Mouse (Mus musculus) macrophage (primary cell): ENCODE measurements around the gene Tfap2d. TPM values are rescaled to one million over a fixed set of nuclear protein-coding genes. Genes with fewer than 3 reads are reported as not detected.

Source experiments
- H3K27ac ChIP-seq: fragments of 350-480 bp; formaldehyde crosslinking; 2 replicates; pipeline ENCODE4 v1.9.0; 2021
- H3K36me3 ChIP-seq: fragments of 350-480 bp; formaldehyde crosslinking; 2 replicates; pipeline ENCODE4 v1.9.0; 2021; ENCODE audit errors: inconsistent target
- H3K4me3 ChIP-seq: fragments of 350-480 bp; formaldehyde crosslinking; 2 replicates; pipeline ENCODE4 v1.9.0; 2021; ENCODE audit errors: inconsistent target
- H3K79me2 ChIP-seq: fragments of 350-480 bp; formaldehyde crosslinking; 2 replicates; pipeline ENCODE4 v1.9.0; 2021; ENCODE audit errors: inconsistent target
- WGBS: methylation state at CpG from one replicate; pipeline ENCODE4 v1.1.7; 2026; ENCODE audit warnings: inconsistent platforms; ENCODE audit not compliant: missing documents; 5-methylcytosine and 5-hydroxymethylcytosine counted together
- polyA plus RNA-seq: library from polyadenylated mRNA; stranded (reverse); fragments of 250-400 nt; gene quantifications from 3 replicates; pipeline ENCODE4 v1.2.4, GENCODE M21; 2018; ENCODE audit warnings: inconsistent platforms
- total RNA-seq, 78 experiments: library from RNA; depleted of rRNA; stranded (reverse); fragments of 250-400 nt; gene quantifications; 1 replicate in 9 of 78; 2 replicates in 24 of 78; 3 replicates in 43 of 78; 4 replicates in 2 of 78; pipeline ENCODE4 v1.2.4; 2018; ENCODE audit warnings: inconsistent platforms in 56 of 78

Gene Tfap2d
- total RNA-seq (2018; cell fraction: chromatin; rRNA removed) = not detected
- not detected for total RNA-seq (2018; cell fraction: cytosol; rRNA removed)
- total RNA-seq (2018; cell fraction: nucleus; rRNA removed) = not detected
- polyA plus RNA-seq = not detected in 3 replicates

DNA sequence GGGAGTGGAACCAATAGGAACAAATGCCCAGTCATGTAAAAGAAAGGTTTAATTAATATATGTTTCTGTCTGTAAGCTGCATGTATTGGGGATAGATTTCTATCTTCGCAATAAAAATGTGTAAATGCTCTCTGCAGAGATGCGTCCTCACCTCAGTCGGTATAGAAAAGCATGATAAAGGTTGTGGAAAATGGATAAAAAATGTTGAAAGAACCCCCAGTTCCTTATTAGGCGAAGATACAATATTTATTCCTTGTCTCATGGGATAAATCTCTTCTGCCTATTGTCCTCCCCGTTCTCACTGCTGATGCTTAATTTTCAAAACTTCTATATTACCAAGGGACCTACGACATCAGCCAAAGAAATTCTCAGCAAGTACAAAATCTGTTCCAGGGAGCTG is at the start of gene Tfap2d:
Gene Tfap2d (plus strand): TSS at position 392 of the 400 bp plus-strand sequence.
- Histone ChIP-seq H3K79me2 (no peaks in the 10 kb centered on the region), H3K27ac (no peak within 1 kb of the TSS)
- WGBS = 11% methylated on average over 6 of the region's 6 CpGs

DNA sequence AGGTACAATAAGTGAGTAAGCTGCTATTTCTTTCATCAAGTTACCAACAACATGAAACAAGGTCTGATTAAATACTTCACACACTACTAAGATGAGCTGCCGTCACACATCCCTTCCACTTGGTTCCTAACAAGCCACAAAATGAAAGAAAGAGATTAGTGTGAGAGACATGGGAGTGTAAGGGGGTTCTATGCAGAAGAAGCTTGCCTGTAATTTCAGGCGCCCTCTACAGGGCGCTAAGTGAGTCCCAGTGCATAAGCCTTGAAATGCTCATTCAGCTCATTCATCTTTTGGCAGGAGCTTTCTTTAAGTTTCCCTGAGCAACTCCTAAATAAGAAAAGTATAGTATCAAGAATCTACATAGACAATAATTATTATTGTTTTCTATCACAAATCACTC is 46.5 kb upstream of the Tfap2d start:
- no peak overlapping the region for H3K27ac ChIP-seq
- no peak overlapping the region for H3K4me3 ChIP-seq
- H3K36me3 ChIP-seq = no peaks in the 10 kb centered on the region
- no peaks in the 10 kb centered on the region for H3K79me2 ChIP-seq
- WGBS = 41% methylated on average over 3 of the region's 3 CpGs

More for the DNA sequence above, at the start of gene Tfap2d:
- no peak within 1 kb of the TSS for H3K4me3 ChIP-seq
- no peaks in the 10 kb centered on the region for H3K36me3 ChIP-seq

DNA sequence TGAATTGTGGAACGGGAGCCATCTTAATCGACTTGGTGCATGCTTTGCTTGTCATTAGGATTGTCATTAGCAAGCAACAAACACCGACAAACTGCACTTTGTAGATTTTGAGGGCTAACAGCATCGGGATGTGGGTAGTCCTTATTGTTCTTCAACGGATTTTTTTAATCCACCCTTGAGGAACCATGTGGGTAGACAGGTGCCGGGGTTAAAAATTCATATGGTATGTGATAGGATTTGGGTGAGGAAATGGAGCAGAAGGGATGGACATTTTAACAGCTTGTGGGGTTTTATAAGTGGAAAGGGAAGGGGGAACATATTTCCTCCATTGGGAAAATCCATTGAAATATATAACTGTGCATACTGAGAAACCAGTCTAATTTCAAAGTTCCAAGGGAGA is 46.0 kb upstream of the Tfap2d start:
- Histone ChIP-seq H3K4me3 (no peak overlapping the region), H3K36me3 (no peaks in the 10 kb centered on the region)
- WGBS = 81% methylated on average over 6 of the region's 6 CpGs

DNA sequence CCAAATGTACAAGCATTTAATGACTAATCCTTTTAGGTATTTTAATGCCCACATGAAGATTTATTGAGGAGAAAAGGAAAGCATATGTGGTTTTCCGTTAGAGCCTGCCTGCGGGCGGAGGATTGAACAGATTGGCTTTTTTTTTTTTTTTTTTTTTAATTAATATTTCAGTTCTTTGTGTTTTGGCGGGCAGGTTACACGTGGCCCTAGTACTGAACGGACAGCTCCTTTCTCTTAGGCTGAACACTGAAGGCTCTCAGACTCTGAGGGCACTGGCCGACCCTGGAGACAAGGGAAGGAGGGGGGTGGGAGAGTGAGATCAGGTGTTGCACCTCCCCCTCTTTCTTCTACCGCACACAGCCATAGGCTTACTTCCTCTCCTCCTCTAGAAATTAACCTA is 14.7 kb upstream of the Tfap2d start:
- no peak overlapping the region for H3K27ac ChIP-seq
- H3K79me2 ChIP-seq = no peaks in the 10 kb centered on the region
- 11% methylated on average over 8 of the region's 8 CpGs for WGBS
- no peak overlapping the region for H3K4me3 ChIP-seq
- no peaks in the 10 kb centered on the region for H3K36me3 ChIP-seq

More for the DNA sequence above, 46.0 kb upstream of the Tfap2d start:
- Histone ChIP-seq H3K79me2 (no peaks in the 10 kb centered on the region), H3K27ac (no peak overlapping the region)

DNA sequence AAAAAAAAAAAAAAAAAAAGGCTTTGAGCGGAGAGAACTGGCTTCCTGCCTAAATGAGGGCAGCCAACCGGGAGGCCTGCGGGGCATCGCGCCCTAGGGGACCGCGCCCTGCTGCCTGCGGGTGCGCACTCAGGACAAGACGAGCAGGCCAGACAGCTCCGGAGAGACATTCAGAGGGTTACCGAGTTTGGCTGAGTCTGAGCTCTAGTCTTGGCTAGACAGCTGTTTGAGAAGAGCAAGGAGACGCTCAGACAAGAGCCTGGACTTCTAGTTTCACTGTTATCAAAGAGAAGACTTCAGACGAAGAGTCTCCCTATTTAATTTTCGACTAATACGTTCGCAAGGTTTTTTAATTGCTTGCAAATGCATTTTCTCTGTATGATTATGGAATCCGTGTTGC is 5.9 kb upstream of the Tfap2d start:
- no peaks in the 10 kb centered on the region for H3K36me3 ChIP-seq
- no peak overlapping the region for H3K27ac ChIP-seq
- no peak overlapping the region for H3K4me3 ChIP-seq
- H3K79me2 ChIP-seq = no peaks in the 10 kb centered on the region
- WGBS = 6% methylated on average over 18 of the region's 18 CpGs

DNA sequence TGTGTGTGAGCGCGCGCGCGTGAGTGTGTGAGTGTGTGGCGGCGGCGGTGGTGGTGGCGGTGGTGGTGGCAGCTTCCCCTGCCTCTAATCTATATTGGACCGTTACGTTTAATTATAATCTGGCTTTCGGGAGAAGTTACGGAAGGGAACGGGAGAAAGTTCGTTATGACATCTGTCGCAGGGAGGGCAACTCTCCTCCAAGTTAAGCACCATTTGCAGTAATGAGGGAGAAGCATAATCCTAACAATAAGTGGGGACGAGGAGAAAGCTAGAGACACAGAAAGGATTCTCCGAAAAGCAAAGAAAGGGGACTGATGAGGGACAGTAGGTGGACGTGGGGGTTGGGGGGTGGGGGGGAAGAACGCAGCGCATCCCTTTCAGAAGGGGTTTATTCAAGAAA is 494 bp downstream of the Tfap2d start:
- Histone ChIP-seq H3K36me3 (no peaks in the 10 kb centered on the region), H3K4me3 (no peak overlapping the region), H3K27ac (no peak overlapping the region), H3K79me2 (no peaks in the 10 kb centered on the region)
- 8% methylated on average over 19 of the region's 21 CpGs for WGBS

DNA sequence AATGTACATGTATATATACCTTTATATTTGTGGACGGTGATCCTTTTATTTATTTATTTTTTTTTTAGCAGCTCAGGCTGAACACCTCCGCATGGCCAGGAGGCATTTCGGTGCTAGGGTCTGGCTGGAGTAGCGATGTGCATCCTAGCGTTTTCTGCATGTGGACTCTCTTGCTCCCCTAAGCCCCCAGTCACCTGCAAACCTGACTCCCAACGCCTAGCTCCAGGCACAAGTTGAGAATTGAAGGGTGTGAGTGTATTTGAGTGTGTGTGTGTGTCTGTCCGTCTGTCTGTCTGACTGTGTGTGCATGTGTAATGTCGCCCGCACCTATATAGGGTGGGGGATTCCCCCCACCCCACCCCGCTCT is 937 bp downstream of the Tfap2d start:
- Histone ChIP-seq H3K4me3 (no peak overlapping the region), H3K79me2 (no peaks in the 10 kb centered on the region), H3K36me3 (no peaks in the 10 kb centered on the region), H3K27ac (no peak overlapping the region)
- 4% methylated on average over 10 of the region's 10 CpGs for WGBS

DNA sequence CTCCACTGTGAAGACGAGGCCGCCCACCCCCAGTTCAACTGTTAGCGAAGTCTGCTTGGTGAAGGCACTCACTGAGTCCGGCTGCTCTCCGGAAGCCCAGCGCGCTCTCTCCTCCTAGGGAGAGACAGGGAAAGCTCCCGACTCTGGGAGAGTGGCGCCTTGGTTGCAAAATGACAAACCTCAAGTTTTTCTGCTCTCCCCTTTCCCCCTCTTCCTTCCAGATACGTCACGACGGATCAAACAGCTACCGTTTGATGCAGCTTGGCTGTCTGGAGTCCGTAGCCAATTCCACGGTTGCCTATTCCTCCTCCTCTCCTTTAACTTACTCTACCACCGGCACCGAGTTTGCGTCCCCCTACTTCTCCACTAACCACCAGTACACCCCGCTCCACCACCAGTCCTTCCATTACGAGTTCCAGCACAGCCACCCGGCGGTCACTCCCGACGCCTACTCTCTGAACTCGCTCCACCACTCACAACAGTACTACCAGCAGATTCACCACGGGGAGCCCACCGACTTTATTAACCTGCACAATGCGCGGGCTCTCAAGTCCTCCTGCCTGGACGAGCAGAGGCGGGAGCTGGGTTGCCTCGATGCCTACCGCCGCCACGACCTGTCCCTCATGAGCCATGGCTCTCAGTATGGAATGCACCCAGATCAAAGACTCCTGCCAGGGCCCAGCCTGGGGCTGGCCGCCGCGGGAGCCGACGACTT is 1.5 kb downstream of the Tfap2d start:
- Histone ChIP-seq H3K36me3 (no peaks in the 10 kb centered on the region), H3K4me3 (no peak overlapping the region)
- WGBS = 6% methylated on average over 39 of the region's 40 CpGs

DNA sequence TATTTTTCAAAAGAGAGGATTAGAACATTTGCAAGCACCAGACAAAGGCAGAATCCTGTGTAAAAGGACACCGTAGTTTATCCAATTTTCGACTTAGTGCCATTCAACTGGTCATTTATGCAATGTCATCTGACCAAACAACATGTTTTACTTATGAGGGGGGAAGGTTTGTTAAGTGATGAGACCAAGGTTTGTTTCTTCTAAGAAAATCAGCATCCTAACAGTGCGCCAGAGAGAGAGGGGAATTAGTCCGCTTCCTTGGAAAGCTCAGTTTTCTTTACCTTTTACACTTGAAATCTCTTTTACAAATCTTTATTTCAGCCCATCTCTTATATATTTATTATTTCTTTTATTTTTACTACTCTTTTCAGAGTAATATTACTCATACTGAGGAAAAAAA is 3.6 kb downstream of the Tfap2d start:
- H3K4me3 ChIP-seq = no peak overlapping the region
- H3K79me2 ChIP-seq = no peaks in the 10 kb centered on the region
- no peak overlapping the region for H3K27ac ChIP-seq
- WGBS = 7% methylated on average over 4 of the region's 4 CpGs
- no peaks in the 10 kb centered on the region for H3K36me3 ChIP-seq

More for the DNA sequence above, 1.5 kb downstream of the Tfap2d start:
- Histone ChIP-seq H3K79me2 (no peaks in the 10 kb centered on the region), H3K27ac (no peak overlapping the region)

DNA sequence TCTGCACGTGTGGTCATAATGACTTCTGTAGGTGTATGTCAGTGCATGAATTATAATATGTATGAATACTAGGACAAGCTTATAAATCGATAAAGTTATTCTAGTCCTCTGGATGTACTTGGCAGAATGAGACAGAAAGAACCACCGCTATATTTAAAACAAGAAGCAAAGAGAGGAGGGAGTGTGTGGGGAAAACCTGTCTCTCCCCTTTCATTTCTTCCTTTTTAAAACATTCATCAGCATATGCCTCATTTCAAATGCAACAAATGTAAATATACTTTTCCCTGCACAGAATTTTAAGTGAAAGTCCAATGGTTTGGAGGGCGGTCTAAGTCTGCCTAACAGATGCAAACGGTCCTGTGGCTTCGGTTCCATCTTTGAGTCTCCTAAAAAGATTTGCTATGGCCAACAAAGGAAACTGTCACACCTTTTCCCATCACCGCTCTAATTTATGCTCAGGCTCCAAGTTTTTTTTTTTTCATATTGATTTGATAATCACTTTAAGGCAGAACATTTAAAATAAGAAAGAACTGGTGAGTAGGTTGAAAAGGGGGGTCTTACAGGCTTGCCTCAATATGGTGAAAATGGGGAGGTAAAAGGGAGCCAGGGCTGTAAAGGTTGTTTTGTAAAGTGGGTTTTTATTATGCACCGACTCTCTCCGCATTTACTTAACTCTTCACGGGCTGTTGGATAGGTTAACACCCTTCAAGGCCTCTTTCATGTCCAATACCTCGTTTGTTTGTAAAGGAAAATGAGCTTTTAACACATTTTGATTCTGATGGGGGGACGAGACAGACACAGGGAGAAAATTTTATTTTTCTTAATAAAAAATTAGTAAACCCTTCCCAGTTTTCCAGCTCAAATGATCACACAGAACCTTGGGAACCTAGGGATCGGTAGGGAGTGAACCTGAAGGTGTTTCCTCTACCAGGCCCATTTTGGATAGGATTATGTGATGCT is 4.3 kb downstream of the Tfap2d start:
- Histone ChIP-seq H3K79me2 (no peaks in the 10 kb centered on the region), H3K4me3 (no peak overlapping the region), H3K27ac (no peak overlapping the region), H3K36me3 (no peaks in the 10 kb centered on the region)
- WGBS = 6% methylated on average over 13 of the region's 13 CpGs

DNA sequence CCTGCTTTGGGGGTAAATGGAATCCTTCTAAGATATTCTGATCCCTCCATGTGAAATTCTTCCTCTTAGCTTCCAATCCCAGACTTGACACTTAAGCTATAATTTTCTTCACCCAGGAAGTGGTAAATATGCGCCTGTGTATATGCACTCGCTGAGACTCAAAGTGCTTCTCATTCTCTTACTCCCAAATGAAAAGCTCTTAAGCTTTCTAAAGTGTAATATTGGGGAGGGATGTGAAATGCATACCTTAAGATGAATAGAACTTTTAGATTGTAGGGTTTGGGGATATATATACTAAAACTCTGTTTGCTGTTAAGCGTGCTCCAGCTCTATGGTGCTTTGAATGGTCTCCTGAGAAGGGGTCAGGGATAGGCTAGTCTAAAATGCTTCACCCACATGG is 5.0 kb downstream of the Tfap2d start:
- Histone ChIP-seq H3K79me2 (no peaks in the 10 kb centered on the region), H3K4me3 (no peak overlapping the region), H3K27ac (no peak overlapping the region), H3K36me3 (no peaks in the 10 kb centered on the region)
- 3% methylated on average over 3 of the region's 3 CpGs for WGBS

DNA sequence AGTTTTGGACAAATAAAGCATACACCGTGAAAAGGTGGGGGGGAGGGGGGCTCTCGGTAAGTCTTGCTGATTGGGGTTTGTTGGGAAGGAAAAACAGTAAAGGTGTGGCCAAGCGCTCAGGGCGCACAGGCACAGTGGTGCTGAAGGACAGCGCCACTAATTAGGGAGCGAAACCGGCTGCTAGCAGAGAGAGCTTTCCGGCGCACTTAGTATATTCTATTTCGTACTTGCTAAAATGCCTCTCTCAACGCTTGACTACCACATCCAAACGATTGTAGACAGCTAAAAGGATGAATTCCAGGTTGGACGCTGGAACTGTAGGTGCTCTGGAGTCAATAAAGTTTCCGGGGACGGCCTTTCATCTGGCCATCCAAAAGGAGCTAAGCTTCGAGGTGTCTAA is 6.9 kb downstream of the Tfap2d start:
- 4% methylated on average over 16 of the region's 16 CpGs for WGBS
- no peaks in the 10 kb centered on the region for H3K79me2 ChIP-seq
- H3K4me3 ChIP-seq = no peak overlapping the region
- H3K36me3 ChIP-seq = no peaks in the 10 kb centered on the region
- H3K27ac ChIP-seq = no peak overlapping the region

DNA sequence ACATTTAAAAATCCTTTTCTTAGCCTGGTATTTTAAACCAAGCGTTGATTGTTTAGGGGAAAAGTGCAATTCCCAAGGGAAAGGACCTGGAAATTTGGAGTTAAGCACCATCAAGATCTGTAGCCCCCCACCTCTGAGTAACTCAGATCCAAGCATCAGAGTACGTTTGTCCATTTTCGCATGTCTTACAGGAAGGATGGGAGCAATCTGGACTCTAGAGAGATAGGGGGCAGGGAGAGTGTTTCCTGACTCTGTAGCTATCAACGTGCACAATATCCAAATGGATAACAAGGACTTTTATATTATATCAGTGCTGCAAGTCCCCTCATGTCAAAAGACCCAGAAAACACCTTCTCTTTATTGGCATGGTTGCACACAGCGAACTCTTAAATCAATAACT is 7.4 kb downstream of the Tfap2d start:
- Histone ChIP-seq H3K36me3 (no peaks in the 10 kb centered on the region), H3K4me3 (no peak overlapping the region), H3K27ac (no peak overlapping the region), H3K79me2 (no peaks in the 10 kb centered on the region)
- WGBS = 2% methylated on average over 5 of the region's 5 CpGs

DNA sequence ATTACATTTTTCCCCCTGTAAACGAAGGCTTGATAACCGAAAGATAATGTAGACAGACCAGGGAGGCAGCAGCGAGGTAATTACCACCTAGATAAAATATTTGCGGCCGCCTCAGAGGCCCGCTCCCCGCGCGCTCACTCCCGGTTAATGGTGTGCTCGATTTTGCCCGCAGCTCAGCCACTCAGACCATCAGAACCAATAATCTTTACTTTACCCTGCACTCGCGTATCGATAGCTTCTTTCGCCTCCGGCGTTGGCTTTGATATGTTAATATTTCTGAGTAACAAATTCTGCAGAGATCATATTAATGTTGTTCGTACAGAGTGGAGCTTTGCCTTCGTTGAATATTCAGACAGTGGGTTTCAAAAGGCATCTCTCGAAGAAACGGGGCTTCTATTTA is 8.2 kb downstream of the Tfap2d start:
- Histone ChIP-seq H3K27ac (no peak overlapping the region), H3K36me3 (no peaks in the 10 kb centered on the region), H3K4me3 (no peak overlapping the region), H3K79me2 (no peaks in the 10 kb centered on the region)
- 4% methylated on average over 20 of the region's 22 CpGs for WGBS
